In the genomic region with DNA sequence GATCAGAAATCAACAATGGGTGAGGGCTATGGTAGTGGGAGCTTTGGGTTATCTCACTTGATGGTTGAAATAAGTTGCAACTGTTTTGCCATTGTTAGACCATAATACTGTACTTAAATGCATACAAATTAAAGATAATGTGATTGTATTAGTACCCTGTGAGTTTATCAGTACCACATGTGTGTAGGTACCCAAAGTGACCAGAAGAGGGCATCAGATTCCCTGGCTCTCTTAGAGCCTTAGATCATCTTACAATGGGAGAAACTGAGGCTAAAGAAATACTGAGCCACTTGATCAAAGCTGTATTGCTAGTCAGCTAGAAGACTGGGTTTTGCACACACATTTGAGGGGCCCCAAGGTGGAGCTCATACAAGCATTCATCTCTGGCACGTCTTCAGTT, we compare ENCODE assay signal across 27 mouse cellular contexts.
DNase-seq lines count a peak whose midpoint lies in the region; ATAC-seq and TF ChIP-seq lines count a peak whose summit lies in the region.
"Had no signal": no experiment of that assay in that cellular context is flagged by ENCODE, and none has a peak within 500 bp of the region (broad histone marks: within the 10 kb centered on the region; RNA-seq: fewer than 3 reads in every experiment).

No protein-coding gene starts in this region.

- intact Hi-C loops in gastrocnemius, adult 2 months (cut with DNase I) = no loop called here
- intact Hi-C loops in gastrocnemius, postnatal 14 days (cut with DNase I; ENCODE audit: low total_unique reads) = no loop called here

- H3K4me2 ChIP-seq in midbrain, embryonic 14.5 days (ENCODE audit: low read length) = no peak overlapping the region
- H3K4me2 ChIP-seq: forebrain, embryonic 13.5 days; heart, embryonic 15.5 days; liver, embryonic 13.5 days; lung, embryonic 14.5 days; midbrain, embryonic 11.5 days; neural tube, embryonic 12.5 days had no signal

- peak; percentile 20; the same call in 1 of the 2 replicates for TF ChIP-seq CTCF in gastrocnemius, adult 2 months (IDR thresholded peaks at IDR 0.05)
- peak; percentile 51 for TF ChIP-seq CTCF in layer of hippocampus, adult 2 months (conservative IDR thresholded peaks at IDR 0.05)

- no peaks in the 10 kb centered on the region for H3K9me3 ChIP-seq in ES-E14 (ENCODE audit: control insufficient read depth, insufficient read depth, low read depth, low read length)
- no peaks in the 10 kb centered on the region for H3K9me3 ChIP-seq in midbrain, embryonic 14.5 days (ENCODE audit: control insufficient read depth, low read length)
- H3K9me3 ChIP-seq: forebrain, embryonic 13.5 days; heart, embryonic 10.5 days; heart, embryonic 15.5 days; liver, embryonic 13.5 days; neural tube, embryonic 12.5 days had no signal

- no peaks in the 10 kb centered on the region for H3K27me3 ChIP-seq in midbrain, embryonic 14.5 days (ENCODE audit: control insufficient read depth, insufficient read depth, low read length)
- H3K27me3 ChIP-seq: forebrain, embryonic 13.5 days; heart, embryonic 15.5 days; liver, embryonic 13.5 days; neural tube, embryonic 12.5 days had no signal

- no peak overlapping the region for H3K27ac ChIP-seq in gastrocnemius, adult 2 months
- no peak overlapping the region for H3K27ac ChIP-seq in layer of hippocampus, adult 2 months
- H3K27ac ChIP-seq in ES-E14 (ENCODE audit: insufficient read depth, low read depth, low read length, poor library complexity, severe bottlenecking) = no peak overlapping the region
- H3K27ac ChIP-seq in midbrain, embryonic 14.5 days (replicated peaks; ENCODE audit: low read depth, low read length) = no peak overlapping the region
- H3K27ac ChIP-seq: forebrain, embryonic 13.5 days; heart, embryonic 10.5 days; heart, embryonic 15.5 days; left cerebral cortex, adult 2 months; liver, embryonic 13.5 days; neural tube, embryonic 12.5 days had no signal

- DNase-seq in gastrocnemius, adult 2 months = no peak
- DNase-seq in gastrocnemius, postnatal 14 days = no peak
- DNase-seq in layer of hippocampus, adult 2 months (ENCODE audit: low spot score in 2 of 2) = no peak
- DNase-seq in layer of hippocampus, adult 8-10 months (ENCODE audit: low spot score in 2 of 2) = no peak
- DNase-seq in ES-E14 (ENCODE audit: low read depth, low spot score) = peak; percentile 7
- DNase-seq in midbrain, embryonic 14.5 days = no peak
- no peak for DNase-seq in urinary bladder, postnatal 25 days (ENCODE audit: low spot score)
- DNase-seq: adrenal gland, postnatal 14 days; cerebellum, adult 11 months; cerebellum, adult 9-10 months; cerebellum, postnatal 36 days; gastrocnemius, postnatal 36 days; kidney, adult 8-10 months; kidney, postnatal 14 days; liver, embryonic 13.5 days; lung, embryonic 14.5 days; right cerebral cortex, adult 18-20 months; right cerebral cortex, postnatal 4 days; thymus, postnatal 4 days had no signal

- no peak overlapping the region for H3K9ac ChIP-seq in ES-E14 (ENCODE audit: insufficient read depth, low read depth, low read length, poor library complexity, severe bottlenecking)
- H3K9ac ChIP-seq in midbrain, embryonic 14.5 days (replicated peaks; ENCODE audit: low read length) = no peak overlapping the region
- H3K9ac ChIP-seq: forebrain, embryonic 13.5 days; heart, embryonic 15.5 days; liver, embryonic 13.5 days; lung, embryonic 14.5 days; neural tube, embryonic 12.5 days had no signal

- H3K4me3 ChIP-seq in gastrocnemius, adult 2 months = no peak overlapping the region
- H3K4me3 ChIP-seq in layer of hippocampus, adult 2 months = no peak overlapping the region
- H3K4me3 ChIP-seq in ES-E14 (ENCODE audit: insufficient read depth in 1 of 2, low read depth in 1 of 2, low read length in 2 of 2, poor library complexity in 1 of 2, severe bottlenecking in 1 of 2) = no peak overlapping the region
- H3K4me3 ChIP-seq in midbrain, embryonic 14.5 days (replicated peaks; ENCODE audit: low read depth, low read length) = no peak overlapping the region
- H3K4me3 ChIP-seq: forebrain, embryonic 13.5 days; heart, embryonic 10.5 days; heart, embryonic 15.5 days; left cerebral cortex, adult 2 months; liver, embryonic 13.5 days; myocyte; neural tube, embryonic 12.5 days had no signal

- H3K4me1 ChIP-seq in ES-E14 (ENCODE audit: control insufficient read depth in 2 of 2, insufficient read depth in 2 of 2, low read length in 2 of 2, poor library complexity in 1 of 2) = no peaks in the 10 kb centered on the region
- H3K4me1 ChIP-seq in midbrain, embryonic 14.5 days (ENCODE audit: control insufficient read depth, insufficient read depth, low read length) = no peaks in the 10 kb centered on the region
- H3K4me1 ChIP-seq: forebrain, embryonic 13.5 days; liver, embryonic 13.5 days; neural tube, embryonic 12.5 days had no signal

- ATAC-seq in midbrain, embryonic 14.5 days (ENCODE audit: low FRiP score, low TSS enrichment) = no peak
- ATAC-seq: forebrain, embryonic 13.5 days; hindbrain, embryonic 16.5 days had no signal

- in situ Hi-C loops in ES-E14 (cut with MboI; ENCODE audit: low sequenced_read_pairs in 2 of 2, unreplicated experiment in 2 of 2) = no loop called here

- H3K36me3 ChIP-seq in ES-E14 (ENCODE audit: control insufficient read depth, insufficient read depth, low read length, poor library complexity, severe bottlenecking) = no peaks in the 10 kb centered on the region
- H3K36me3 ChIP-seq in midbrain, embryonic 14.5 days (ENCODE audit: control insufficient read depth, insufficient read depth, low read length) = no peaks in the 10 kb centered on the region
- H3K36me3 ChIP-seq: heart, embryonic 10.5 days; heart, embryonic 15.5 days; liver, embryonic 13.5 days; neural tube, embryonic 12.5 days had no signal

- WGBS in midbrain, embryonic 14.5 days = 93% methylated on average over 1 of the region's 1 CpGs

TF ChIP-seq in ES-E14, 5 proteins besides CTCF, POLR2A, EP300 and RAD21:
- TF ChIP-seq ZC3H11A (IDR thresholded peaks at IDR 0.05; ENCODE audit: borderline replicate concordance, low read depth, low read length) = peak; percentile 1; the same call in 1 of the 2 replicates
- TF ChIP-seq MAFK (IDR thresholded peaks at IDR 0.05; ENCODE audit: insufficient read depth, low read depth, low read length) = no peak
- no peak for TF ChIP-seq ZNF384 (IDR thresholded peaks at IDR 0.05; ENCODE audit: low read depth, low read length)
- no peak for TF ChIP-seq HCFC1 (IDR thresholded peaks at IDR 0.05; ENCODE audit: borderline replicate concordance, insufficient read depth, low read length)
- no peak for TF ChIP-seq CHD2 (IDR thresholded peaks at IDR 0.05; ENCODE audit: low read depth, low read length)
TF ChIP-seq in ES-E14: peak in this region for 1.
